Mouse (Mus musculus): Measurements from ENCODE around the gene Zfp839. TPM values are rescaled to one million over a fixed set of nuclear protein-coding genes. Genes with fewer than 3 reads are reported as not detected.

The Zfp839 gene
- 10.9 and 12.7 TPM in 2 replicates for polyA plus RNA-seq (2012; ENCODE audit: insufficient read depth, insufficient read length, missing spikeins)

- Histone ChIP-seq H3K4me3 (ENCODE audit: insufficient read depth, low read length) (peak within 1 kb of the TSS; percentile 68), H3K4me1 (ENCODE audit: control insufficient read depth, insufficient read depth, low read length) (peaks cover 31% of the 10 kb centered on the region), H3K27ac (ENCODE audit: insufficient read depth, low read depth, low read length) (peak within 1 kb of the TSS; percentile 55)
- TF ChIP-seq CTCF (IDR thresholded peaks at IDR 0.05; ENCODE audit: low read depth, low read length): no peak
- no peak for TF ChIP-seq POLR2A (IDR thresholded peaks at IDR 0.05; ENCODE audit: borderline replicate concordance, low read depth, low read length)
Measured at GRCm38 (mm10) chr12:110850010-110850928, at the start of gene Zfp839. Zfp839 (plus strand) TSS chr12:110850253.

DNA sequence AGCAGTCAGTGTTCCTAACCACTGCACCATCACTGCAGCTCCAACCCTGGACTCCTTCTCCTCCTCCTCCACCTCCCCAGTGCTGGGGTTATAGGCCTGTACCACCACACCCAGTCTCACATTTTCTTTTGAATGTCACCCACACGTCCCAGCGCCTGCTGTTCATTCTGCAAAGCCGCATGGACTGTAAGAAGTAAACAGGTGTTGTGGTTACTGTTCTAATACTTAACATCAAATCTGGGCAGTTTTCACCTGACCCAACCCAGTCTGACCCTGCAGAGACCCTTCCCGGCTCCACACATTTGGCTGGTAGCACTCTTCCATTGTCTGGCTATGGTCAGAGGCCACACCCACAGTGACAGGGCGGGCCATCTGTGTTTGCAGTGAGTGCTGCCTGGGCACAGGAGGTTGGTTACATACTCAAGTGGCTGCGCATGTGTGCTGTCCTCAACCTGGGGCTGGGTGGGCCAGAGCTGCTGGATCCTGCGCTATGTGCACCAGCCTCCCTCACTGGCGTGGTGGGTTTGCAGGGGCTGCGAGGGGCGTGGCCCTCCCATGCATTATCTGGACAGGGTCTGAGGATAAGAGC lies 48.1 kb upstream of the Zfp839 start:
- H3K4me3 ChIP-seq (ENCODE audit: insufficient read depth, low read length): no peak overlapping the region
- TF ChIP-seq CTCF (IDR thresholded peaks at IDR 0.05; ENCODE audit: low read depth, low read length) (no peak), POLR2A (IDR thresholded peaks at IDR 0.05; ENCODE audit: borderline replicate concordance, low read depth, low read length) (no peak)
- no peak overlapping the region for H3K27ac ChIP-seq (ENCODE audit: insufficient read depth, low read depth, low read length)
- H3K4me1 ChIP-seq (ENCODE audit: control insufficient read depth, insufficient read depth, low read length): peaks cover 18% of the 10 kb centered on the region

- TF ChIP-seq CTCF (IDR thresholded peaks at IDR 0.05; ENCODE audit: low read depth, low read length) (no peak), POLR2A (IDR thresholded peaks at IDR 0.05; ENCODE audit: borderline replicate concordance, low read depth, low read length) (no peak)
- no peak overlapping the region for H3K4me3 ChIP-seq (ENCODE audit: insufficient read depth, low read length)
- no peak overlapping the region for H3K27ac ChIP-seq (ENCODE audit: insufficient read depth, low read depth, low read length)
- peaks cover 11% of the 10 kb centered on the region for H3K4me1 ChIP-seq (ENCODE audit: control insufficient read depth, insufficient read depth, low read length)
Measured at GRCm38 (mm10) chr12:110802674-110803297, 47.3 kb upstream of the Zfp839 start.

DNA sequence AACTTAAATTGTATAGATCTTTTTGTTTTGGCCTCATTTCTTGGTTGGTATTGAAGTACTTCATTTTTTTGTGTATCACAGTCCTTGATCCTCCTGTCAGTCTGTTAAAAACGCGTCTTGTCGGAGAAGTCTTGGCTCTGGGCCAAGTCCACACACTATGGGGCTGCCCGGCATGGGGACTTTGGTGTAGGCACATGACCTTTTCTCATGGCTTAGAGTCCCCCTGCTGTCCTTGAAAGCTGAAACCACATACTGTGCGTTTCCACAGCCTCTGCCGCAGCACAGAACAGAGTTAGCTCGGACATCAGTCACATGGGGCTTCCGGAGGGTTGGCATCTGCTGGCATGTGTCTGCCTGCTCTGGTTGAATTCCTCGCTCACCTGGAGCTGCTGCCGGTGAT lies 45.8 kb upstream of the Zfp839 start:
- no peak overlapping the region for H3K27ac ChIP-seq (ENCODE audit: insufficient read depth, low read depth, low read length)
- H3K4me1 ChIP-seq (ENCODE audit: control insufficient read depth, insufficient read depth, low read length): peaks cover under 1% of the 10 kb centered on the region; the same call in 1 of the 2 replicates
- TF ChIP-seq CTCF (IDR thresholded peaks at IDR 0.05; ENCODE audit: low read depth, low read length): no peak
- TF ChIP-seq POLR2A (IDR thresholded peaks at IDR 0.05; ENCODE audit: borderline replicate concordance, low read depth, low read length): no peak
- no peak overlapping the region for H3K4me3 ChIP-seq (ENCODE audit: insufficient read depth, low read length)

- no peak overlapping the region for H3K4me3 ChIP-seq (ENCODE audit: insufficient read depth, low read length)
- no peak overlapping the region for H3K27ac ChIP-seq (ENCODE audit: insufficient read depth, low read depth, low read length)
- H3K4me1 ChIP-seq (ENCODE audit: control insufficient read depth, insufficient read depth, low read length): no peaks in the 10 kb centered on the region
- peak; percentile 22; the same call in 1 of the 2 replicates for TF ChIP-seq CTCF (IDR thresholded peaks at IDR 0.05; ENCODE audit: low read depth, low read length)
- TF ChIP-seq POLR2A (IDR thresholded peaks at IDR 0.05; ENCODE audit: borderline replicate concordance, low read depth, low read length): no peak
Measured at GRCm38 (mm10) chr12:110806301-110806970, 43.6 kb upstream of the Zfp839 start.

- peaks cover 8% of the 10 kb centered on the region for H3K4me1 ChIP-seq (ENCODE audit: control insufficient read depth, insufficient read depth, low read length)
- no peak overlapping the region for H3K27ac ChIP-seq (ENCODE audit: insufficient read depth, low read depth, low read length)
- H3K4me3 ChIP-seq (ENCODE audit: insufficient read depth, low read length): no peak overlapping the region
- TF ChIP-seq POLR2A (IDR thresholded peaks at IDR 0.05; ENCODE audit: borderline replicate concordance, low read depth, low read length): no peak
- TF ChIP-seq CTCF (IDR thresholded peaks at IDR 0.05; ENCODE audit: low read depth, low read length): no peak
Measured at GRCm38 (mm10) chr12:110808430-110808829, 41.6 kb upstream of the Zfp839 start.

- H3K4me3 ChIP-seq (ENCODE audit: insufficient read depth, low read length): no peak overlapping the region
- TF ChIP-seq POLR2A (IDR thresholded peaks at IDR 0.05; ENCODE audit: borderline replicate concordance, low read depth, low read length) (no peak), CTCF (IDR thresholded peaks at IDR 0.05; ENCODE audit: low read depth, low read length) (no peak)
- peaks cover 9% of the 10 kb centered on the region for H3K4me1 ChIP-seq (ENCODE audit: control insufficient read depth, insufficient read depth, low read length)
- H3K27ac ChIP-seq (ENCODE audit: insufficient read depth, low read depth, low read length): no peak overlapping the region
Measured at GRCm38 (mm10) chr12:110808848-110809247, 41.2 kb upstream of the Zfp839 start.

- Histone ChIP-seq H3K27ac (ENCODE audit: insufficient read depth, low read depth, low read length) (no peak overlapping the region), H3K4me1 (ENCODE audit: control insufficient read depth, insufficient read depth, low read length) (peaks cover 16% of the 10 kb centered on the region), H3K4me3 (ENCODE audit: insufficient read depth, low read length) (no peak overlapping the region)
- TF ChIP-seq POLR2A (IDR thresholded peaks at IDR 0.05; ENCODE audit: borderline replicate concordance, low read depth, low read length) (no peak), CTCF (IDR thresholded peaks at IDR 0.05; ENCODE audit: low read depth, low read length) (no peak)
Measured at GRCm38 (mm10) chr12:110813132-110813531, 36.9 kb upstream of the Zfp839 start.

- Histone ChIP-seq H3K27ac (ENCODE audit: insufficient read depth, low read depth, low read length) (no peak overlapping the region), H3K4me1 (ENCODE audit: control insufficient read depth, insufficient read depth, low read length) (peaks cover 16% of the 10 kb centered on the region), H3K4me3 (ENCODE audit: insufficient read depth, low read length) (no peak overlapping the region)
- TF ChIP-seq CTCF (IDR thresholded peaks at IDR 0.05; ENCODE audit: low read depth, low read length) (no peak), POLR2A (IDR thresholded peaks at IDR 0.05; ENCODE audit: borderline replicate concordance, low read depth, low read length) (no peak)
Measured at GRCm38 (mm10) chr12:110813624-110814023, 36.4 kb upstream of the Zfp839 start.
